ENCODE assay signal across 20 mouse cellular contexts in genomic region chr2:178959603-178960002, GRCm38 (mm10).
DNase-seq lines count a peak whose midpoint lies in the region; ATAC-seq lines count a peak whose summit lies in the region.
"Had no signal": no experiment of that assay in that cellular context is flagged by ENCODE, and none has a peak within 500 bp of the region (broad histone marks: within the 10 kb centered on the region; RNA-seq: fewer than 3 reads in every experiment).

No protein-coding gene starts in this region.

- H3K9ac ChIP-seq in hindbrain, embryonic 11.5 days (ENCODE audit: low read depth, low read length), result no peak overlapping the region
- H3K9ac ChIP-seq in hindbrain, embryonic 13.5 days, result no peak overlapping the region
- no peak overlapping the region for H3K9ac ChIP-seq in embryonic facial prominence, embryonic 11.5 days (replicated peaks; ENCODE audit: low read length)
- no peak overlapping the region for H3K9ac ChIP-seq in limb, embryonic 12.5 days (replicated peaks)
- H3K9ac ChIP-seq: liver, embryonic 15.5 days; lung, embryonic 15.5 days had no signal

- ATAC-seq in hindbrain, embryonic 11.5 days (ENCODE audit: low FRiP score), result no peak; the same call in 1 of the 2 replicates
- no peak for ATAC-seq in hindbrain, embryonic 13.5 days (ENCODE audit: low FRiP score)
- ATAC-seq in embryonic facial prominence, embryonic 11.5 days (replicated peaks; ENCODE audit: insufficient number of reproducible peaks, low FRiP score, low TSS enrichment, low read depth), result 0 out of 2 replicates have a peak, but pooled peaks have one; percentile 63
- no peak for ATAC-seq in limb, embryonic 12.5 days (ENCODE audit: insufficient number of reproducible peaks, insufficient read depth, low FRiP score, low TSS enrichment, low read depth)
- ATAC-seq: forebrain, embryonic 16.5 days had no signal

- no peak overlapping the region for H3K4me2 ChIP-seq in hindbrain, embryonic 11.5 days (replicated peaks; ENCODE audit: low read depth, low read length)
- H3K4me2 ChIP-seq in hindbrain, embryonic 13.5 days, result no peak overlapping the region
- H3K4me2 ChIP-seq in embryonic facial prominence, embryonic 11.5 days (ENCODE audit: low read depth, low read length), result no peak overlapping the region
- no peak overlapping the region for H3K4me2 ChIP-seq in limb, embryonic 12.5 days
- H3K4me2 ChIP-seq: liver, embryonic 15.5 days; lung, embryonic 15.5 days had no signal

- no peaks in the 10 kb centered on the region for H3K27me3 ChIP-seq in hindbrain, embryonic 11.5 days (ENCODE audit: control insufficient read depth, insufficient read depth, low read length)
- H3K27me3 ChIP-seq in hindbrain, embryonic 13.5 days, result no peaks in the 10 kb centered on the region
- H3K27me3 ChIP-seq in embryonic facial prominence, embryonic 11.5 days (ENCODE audit: control insufficient read depth, insufficient read depth, low read length), result no peaks in the 10 kb centered on the region
- no peaks in the 10 kb centered on the region for H3K27me3 ChIP-seq in limb, embryonic 12.5 days
- H3K27me3 ChIP-seq: liver, embryonic 15.5 days; lung, embryonic 15.5 days had no signal

- H3K4me3 ChIP-seq in hindbrain, embryonic 11.5 days (ENCODE audit: low read depth, low read length), result no peak overlapping the region
- no peak overlapping the region for H3K4me3 ChIP-seq in hindbrain, embryonic 13.5 days
- H3K4me3 ChIP-seq in embryonic facial prominence, embryonic 11.5 days (ENCODE audit: low read depth, low read length), result no peak overlapping the region
- no peak overlapping the region for H3K4me3 ChIP-seq in limb, embryonic 12.5 days (replicated peaks)
- H3K4me3 ChIP-seq: layer of hippocampus, adult 2 months; liver, embryonic 15.5 days; lung, embryonic 15.5 days; midbrain, embryonic 10.5 days had no signal

- H3K9me3 ChIP-seq in hindbrain, embryonic 11.5 days (ENCODE audit: control insufficient read depth, low read length), result no peaks in the 10 kb centered on the region
- H3K9me3 ChIP-seq in hindbrain, embryonic 13.5 days, result no peaks in the 10 kb centered on the region
- H3K9me3 ChIP-seq in embryonic facial prominence, embryonic 11.5 days (replicated peaks; ENCODE audit: control insufficient read depth, low read length), result no peaks in the 10 kb centered on the region
- H3K9me3 ChIP-seq in limb, embryonic 12.5 days, result no peaks in the 10 kb centered on the region
- H3K9me3 ChIP-seq: liver, embryonic 15.5 days; lung, embryonic 15.5 days; midbrain, embryonic 10.5 days had no signal

- no peak for DNase-seq in hindbrain, embryonic 11.5 days (ENCODE audit: low spot score)
- peak; percentile 26 for DNase-seq in embryo, embryonic 10.5 days (ENCODE audit: low spot score)
- no peak for DNase-seq in embryonic facial prominence, embryonic 11.5 days (ENCODE audit: low spot score)
- no peak for DNase-seq in left cerebral cortex, adult 9 months (ENCODE audit: low spot score in 2 of 2)
- no peak for DNase-seq in spleen, postnatal 14 days (ENCODE audit: low spot score in 2 of 2)
- DNase-seq: adrenal gland, postnatal 36 days; cerebellum, adult 9-11 months; gastrocnemius, postnatal 36 days; heart, postnatal 4 days; kidney, adult 2 months; kidney, postnatal 14 days; liver; lung, postnatal 36 days had no signal

- no peaks in the 10 kb centered on the region for H3K36me3 ChIP-seq in hindbrain, embryonic 11.5 days (ENCODE audit: control insufficient read depth, insufficient read depth, low read length)
- no peaks in the 10 kb centered on the region for H3K36me3 ChIP-seq in hindbrain, embryonic 13.5 days
- H3K36me3 ChIP-seq in embryonic facial prominence, embryonic 11.5 days (replicated peaks; ENCODE audit: control insufficient read depth, insufficient read depth, low read depth, low read length), result no peaks in the 10 kb centered on the region
- no peaks in the 10 kb centered on the region for H3K36me3 ChIP-seq in limb, embryonic 12.5 days
- H3K36me3 ChIP-seq: liver, embryonic 15.5 days; lung, embryonic 15.5 days; midbrain, embryonic 10.5 days had no signal

- 0 out of 2 replicates have a peak overlapping the region, but pooled peaks have one; percentile 24 for H3K27ac ChIP-seq in hindbrain, embryonic 11.5 days (ENCODE audit: low read depth, low read length)
- no peak overlapping the region for H3K27ac ChIP-seq in hindbrain, embryonic 13.5 days
- H3K27ac ChIP-seq in embryonic facial prominence, embryonic 11.5 days (replicated peaks; ENCODE audit: low read depth, low read length), result no peak overlapping the region
- H3K27ac ChIP-seq in limb, embryonic 12.5 days, result peak overlapping the region; percentile 18; the same call in 1 of the 2 replicates
- H3K27ac ChIP-seq: layer of hippocampus, adult 2 months; liver, embryonic 15.5 days; lung, embryonic 15.5 days; midbrain, embryonic 10.5 days had no signal

- H3K4me1 ChIP-seq in hindbrain, embryonic 11.5 days (replicated peaks; ENCODE audit: control insufficient read depth, insufficient read depth, low read length), result no peaks in the 10 kb centered on the region
- peaks cover 9% of the 10 kb centered on the region; the same call in 1 of the 2 replicates for H3K4me1 ChIP-seq in hindbrain, embryonic 13.5 days (replicated peaks)
- peaks cover 5% of the 10 kb centered on the region for H3K4me1 ChIP-seq in embryonic facial prominence, embryonic 11.5 days (ENCODE audit: control insufficient read depth, insufficient read depth, low read length)
- H3K4me1 ChIP-seq in limb, embryonic 12.5 days (replicated peaks), result peaks cover 19% of the 10 kb centered on the region
- H3K4me1 ChIP-seq: liver, embryonic 15.5 days; lung, embryonic 15.5 days had no signal

- WGBS in hindbrain, embryonic 11.5 days, result 68% methylated on average over 6 of the region's 6 CpGs
- 59% methylated on average over 6 of the region's 6 CpGs for whole genome bisulfite sequencing in hindbrain, embryonic 13.5 days
- WGBS in embryonic facial prominence, embryonic 11.5 days, result 63% methylated on average over 6 of the region's 6 CpGs
- WGBS in limb, embryonic 12.5 days, result 14% methylated on average over 6 of the region's 6 CpGs

Comparison
In these comparisons a context has a peak if more than half of its experiments do, and no peak if none do; other contexts are left out.
1. H3K27ac ChIP-seq: peak in hindbrain, embryonic 11.5 days (single experiment) and limb, embryonic 12.5 days (single experiment); none in hindbrain, embryonic 13.5 days (single experiment) and embryonic facial prominence, embryonic 11.5 days (single experiment).